Mouse (Mus musculus): Measurements from ENCODE around the gene Guf1.

The Guf1 gene

GRCm38 (mm10) chr5:69556628-69557403 is at the start of gene Guf1:
Guf1 (plus strand) TSS chr5:69556923.
- DNase-seq (ENCODE audit: low spot score), result peak; percentile 90

- no peak for DNase-seq (ENCODE audit: low spot score)
Observed at GRCm38 (mm10) chr5:69507045-69507444, 49.7 kb upstream of the Guf1 start.

GRCm38 (mm10) chr5:69511631-69512030 is 45.1 kb upstream of the Guf1 start:
- DNase-seq (ENCODE audit: low spot score), result no peak

GRCm38 (mm10) chr5:69512203-69512602 is 44.5 kb upstream of the Guf1 start:
- no peak for DNase-seq (ENCODE audit: low spot score)

GRCm38 (mm10) chr5:69520661-69521278 is 36.0 kb upstream of the Guf1 start:
- peak; percentile 28 for DNase-seq (ENCODE audit: low spot score)

- DNase-seq (ENCODE audit: low spot score), result no peak
Observed at GRCm38 (mm10) chr5:69522064-69522463, 34.7 kb upstream of the Guf1 start.

- no peak for DNase-seq (ENCODE audit: low spot score)
Observed at GRCm38 (mm10) chr5:69523944-69524343, 32.8 kb upstream of the Guf1 start.

GRCm38 (mm10) chr5:69541680-69542079 is 15.0 kb upstream of the Guf1 start:
- DNase-seq (ENCODE audit: low spot score), result no peak

GRCm38 (mm10) chr5:69542489-69542888 is 14.2 kb upstream of the Guf1 start, which contains the start of gene Yipf7:
Yipf7 (minus strand) TSS chr5:69542648.
- DNase-seq (ENCODE audit: low spot score), result no peak

GRCm38 (mm10) chr5:69557404-69557935 is 747 bp downstream of the Guf1 start:
- peak; percentile 16 for DNase-seq (ENCODE audit: low spot score)

GRCm38 (mm10) chr5:69591640-69592461 is 35.1 kb downstream of the Guf1 start, which contains the start of gene Gnpda2:
Gnpda2 (minus strand) TSS chr5:69592340.
- peak; percentile 80 for DNase-seq (ENCODE audit: low spot score)

- DNase-seq (ENCODE audit: low spot score), result no peak
Observed at GRCm38 (mm10) chr5:69601027-69601426, 44.3 kb downstream of the Guf1 start.

- no peak for DNase-seq (ENCODE audit: low spot score)
Observed at GRCm38 (mm10) chr5:69613209-69613796, 56.6 kb downstream of the Guf1 start.

GRCm38 (mm10) chr5:69620899-69621298 is 64.2 kb downstream of the Guf1 start:
- no peak for DNase-seq (ENCODE audit: low spot score)

All from T-cell, adult 2 months (primary cell).